Mouse (Mus musculus) heart, postnatal 0 days (tissue): ENCODE data around the gene Tmub2.

Experiments
- CTCF ChIP-seq: IDR thresholded peaks from 2 replicates; pipeline ENCODE4 v1.5.1; 2016; ENCODE audit warnings: antibody characterized with exemption, control low read depth, low read depth
- EP300 ChIP-seq: IDR thresholded peaks from 2 replicates; pipeline ENCODE4 v1.6.1; 2016; ENCODE audit warnings: antibody characterized with exemption, low read depth

DNA sequence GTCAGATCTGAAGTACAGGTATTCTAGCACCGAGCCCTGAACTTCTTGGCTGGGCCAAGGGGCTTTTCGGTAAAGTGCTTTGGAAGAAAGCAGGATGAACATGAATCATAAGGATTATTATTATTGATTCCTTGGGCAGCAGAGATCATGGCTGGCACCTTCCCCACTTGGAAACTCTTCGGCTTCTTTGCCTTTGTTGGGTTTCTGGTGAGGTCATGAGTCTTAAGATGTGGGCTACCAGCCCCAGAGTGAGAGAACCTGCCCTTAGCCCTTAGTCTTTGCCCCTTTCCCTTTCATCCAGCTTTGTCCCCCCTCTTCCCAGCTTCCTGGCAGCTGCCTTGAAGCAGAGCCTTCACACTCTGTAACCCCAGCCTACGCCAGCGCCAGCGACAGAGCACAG is 37.2 kb downstream of the Tmub2 start:
- no peak for TF ChIP-seq EP300
- no peak for TF ChIP-seq CTCF
